Mouse (Mus musculus): ENCODE measurements around the gene Serp2. TPM values are rescaled to one million over a fixed set of nuclear protein-coding genes. Genes with fewer than 3 reads are reported as not detected.

The Serp2 gene
- total RNA-seq, 1 experiment: 3.5 TPM

GRCm38 (mm10) chr14:76594351-76594885, 37.7 kb upstream of the Serp2 start:
- in situ Hi-C loops (cut with MboI; ENCODE audit: low sequenced_read_pairs in 2 of 2, unreplicated experiment in 2 of 2): no loop called here
- TF ChIP-seq CHD2 (IDR thresholded peaks at IDR 0.05; ENCODE audit: low read depth, low read length): no peak
- no peak for TF ChIP-seq ZC3H11A (IDR thresholded peaks at IDR 0.05; ENCODE audit: borderline replicate concordance, low read depth, low read length)
- TF ChIP-seq ZNF384 (IDR thresholded peaks at IDR 0.05; ENCODE audit: low read depth, low read length): no peak
- TF ChIP-seq MAFK (IDR thresholded peaks at IDR 0.05; ENCODE audit: insufficient read depth, low read depth, low read length): no peak
- TF ChIP-seq HCFC1 (IDR thresholded peaks at IDR 0.05; ENCODE audit: borderline replicate concordance, insufficient read depth, low read length): no peak
- no peak overlapping the region for H3K4me3 ChIP-seq (ENCODE audit: insufficient read depth in 1 of 2, low read depth in 1 of 2, low read length in 2 of 2, poor library complexity in 1 of 2, severe bottlenecking in 1 of 2)

GRCm38 (mm10) chr14:76593630-76594193, 37.0 kb upstream of the Serp2 start:
- Histone ChIP-seq H3K4me3 (ENCODE audit: insufficient read depth in 1 of 2, low read depth in 1 of 2, low read length in 2 of 2, poor library complexity in 1 of 2, severe bottlenecking in 1 of 2) (no peak overlapping the region), H3K9me3 (ENCODE audit: control insufficient read depth, insufficient read depth, low read depth, low read length) (no peaks in the 10 kb centered on the region), H3K9ac (ENCODE audit: insufficient read depth, low read depth, low read length, poor library complexity, severe bottlenecking) (no peak overlapping the region), H3K4me1 (ENCODE audit: control insufficient read depth in 2 of 2, insufficient read depth in 2 of 2, low read length in 2 of 2, poor library complexity in 1 of 2) (peaks cover 0 to 14% of the 10 kb centered on the region in 2 experiments; a peak in 1 of 4 replicates), H3K36me3 (ENCODE audit: control insufficient read depth, insufficient read depth, low read length, poor library complexity, severe bottlenecking) (no peaks in the 10 kb centered on the region), H3K27ac (ENCODE audit: insufficient read depth, low read depth, low read length, poor library complexity, severe bottlenecking) (no peak overlapping the region)
- no peak for TF ChIP-seq MAFK (IDR thresholded peaks at IDR 0.05; ENCODE audit: insufficient read depth, low read depth, low read length)
- TF ChIP-seq HCFC1 (IDR thresholded peaks at IDR 0.05; ENCODE audit: borderline replicate concordance, insufficient read depth, low read length): no peak
- no peak for TF ChIP-seq CHD2 (IDR thresholded peaks at IDR 0.05; ENCODE audit: low read depth, low read length)
- no peak for TF ChIP-seq ZC3H11A (IDR thresholded peaks at IDR 0.05; ENCODE audit: borderline replicate concordance, low read depth, low read length)
- no peak for TF ChIP-seq ZNF384 (IDR thresholded peaks at IDR 0.05; ENCODE audit: low read depth, low read length)
- DNase-seq (ENCODE audit: low read depth, low spot score): no peak
- in situ Hi-C loops (cut with MboI; ENCODE audit: low sequenced_read_pairs in 2 of 2, unreplicated experiment in 2 of 2): no loop called here

More at GRCm38 (mm10) chr14:76594351-76594885, 37.7 kb upstream of the Serp2 start:
- Histone ChIP-seq H3K9me3 (ENCODE audit: control insufficient read depth, insufficient read depth, low read depth, low read length) (no peaks in the 10 kb centered on the region), H3K9ac (ENCODE audit: insufficient read depth, low read depth, low read length, poor library complexity, severe bottlenecking) (no peak overlapping the region), H3K4me1 (ENCODE audit: control insufficient read depth in 2 of 2, insufficient read depth in 2 of 2, low read length in 2 of 2, poor library complexity in 1 of 2) (peaks cover 0 to 14% of the 10 kb centered on the region in 2 experiments; a peak in 2 of 4 replicates), H3K36me3 (ENCODE audit: control insufficient read depth, insufficient read depth, low read length, poor library complexity, severe bottlenecking) (no peaks in the 10 kb centered on the region), H3K27ac (ENCODE audit: insufficient read depth, low read depth, low read length, poor library complexity, severe bottlenecking) (no peak overlapping the region)
- no peak for DNase-seq (ENCODE audit: low read depth, low spot score)

GRCm38 (mm10) chr14:76592721-76593120, 36.0 kb upstream of the Serp2 start:
- no peak overlapping the region for H3K9ac ChIP-seq (ENCODE audit: insufficient read depth, low read depth, low read length, poor library complexity, severe bottlenecking)
- H3K4me1 ChIP-seq (ENCODE audit: control insufficient read depth in 2 of 2, insufficient read depth in 2 of 2, low read length in 2 of 2, poor library complexity in 1 of 2): peaks cover 0 to 8% of the 10 kb centered on the region in 2 experiments; a peak in 1 of 4 replicates
- H3K4me3 ChIP-seq (ENCODE audit: insufficient read depth in 1 of 2, low read depth in 1 of 2, low read length in 2 of 2, poor library complexity in 1 of 2, severe bottlenecking in 1 of 2): peak overlapping the region in 1 of 2 experiments; percentile 22; a peak in 2 of 4 replicates
- H3K36me3 ChIP-seq (ENCODE audit: control insufficient read depth, insufficient read depth, low read length, poor library complexity, severe bottlenecking): no peaks in the 10 kb centered on the region
- no peak for DNase-seq (ENCODE audit: low read depth, low spot score)
- no peak overlapping the region for H3K27ac ChIP-seq (ENCODE audit: insufficient read depth, low read depth, low read length, poor library complexity, severe bottlenecking)
- in situ Hi-C loops (cut with MboI; ENCODE audit: low sequenced_read_pairs in 2 of 2, unreplicated experiment in 2 of 2): no loop called here
- TF ChIP-seq MAFK (IDR thresholded peaks at IDR 0.05; ENCODE audit: insufficient read depth, low read depth, low read length): no peak
- TF ChIP-seq CHD2 (IDR thresholded peaks at IDR 0.05; ENCODE audit: low read depth, low read length): no peak
- TF ChIP-seq ZC3H11A (IDR thresholded peaks at IDR 0.05; ENCODE audit: borderline replicate concordance, low read depth, low read length): no peak
- TF ChIP-seq HCFC1 (IDR thresholded peaks at IDR 0.05; ENCODE audit: borderline replicate concordance, insufficient read depth, low read length): no peak
- no peak for TF ChIP-seq ZNF384 (IDR thresholded peaks at IDR 0.05; ENCODE audit: low read depth, low read length)
- no peaks in the 10 kb centered on the region for H3K9me3 ChIP-seq (ENCODE audit: control insufficient read depth, insufficient read depth, low read depth, low read length)

GRCm38 (mm10) chr14:76592090-76592489, 35.4 kb upstream of the Serp2 start:
- Histone ChIP-seq H3K27ac (ENCODE audit: insufficient read depth, low read depth, low read length, poor library complexity, severe bottlenecking) (no peak overlapping the region), H3K4me3 (ENCODE audit: insufficient read depth in 1 of 2, low read depth in 1 of 2, low read length in 2 of 2, poor library complexity in 1 of 2, severe bottlenecking in 1 of 2) (no peak overlapping the region), H3K4me1 (ENCODE audit: control insufficient read depth in 2 of 2, insufficient read depth in 2 of 2, low read length in 2 of 2, poor library complexity in 1 of 2) (peaks cover 0 to 6% of the 10 kb centered on the region in 2 experiments; a peak in 1 of 4 replicates), H3K36me3 (ENCODE audit: control insufficient read depth, insufficient read depth, low read length, poor library complexity, severe bottlenecking) (no peaks in the 10 kb centered on the region), H3K9ac (ENCODE audit: insufficient read depth, low read depth, low read length, poor library complexity, severe bottlenecking) (no peak overlapping the region), H3K9me3 (ENCODE audit: control insufficient read depth, insufficient read depth, low read depth, low read length) (no peaks in the 10 kb centered on the region)
- TF ChIP-seq MAFK (IDR thresholded peaks at IDR 0.05; ENCODE audit: insufficient read depth, low read depth, low read length) (no peak), ZC3H11A (IDR thresholded peaks at IDR 0.05; ENCODE audit: borderline replicate concordance, low read depth, low read length) (no peak), ZNF384 (IDR thresholded peaks at IDR 0.05; ENCODE audit: low read depth, low read length) (no peak), HCFC1 (IDR thresholded peaks at IDR 0.05; ENCODE audit: borderline replicate concordance, insufficient read depth, low read length) (no peak), CHD2 (IDR thresholded peaks at IDR 0.05; ENCODE audit: low read depth, low read length) (no peak)
- in situ Hi-C loops (cut with MboI; ENCODE audit: low sequenced_read_pairs in 2 of 2, unreplicated experiment in 2 of 2): no loop called here
- DNase-seq (ENCODE audit: low read depth, low spot score): no peak

Data from ES-E14 (cell line).